Comparison of ENCODE assay signal across 9 mouse cellular contexts in genomic region chr5:21496321-21496720, GRCm38 (mm10). TPM values are rescaled to one million over a fixed set of nuclear protein-coding genes. Genes with fewer than 3 reads are reported as not detected.
A peak's percentile ranks its signal among the peaks of the same experiment; 100 is the strongest.
DNase-seq lines count a peak whose midpoint lies in the region; ATAC-seq and TF ChIP-seq lines count a peak whose summit lies in the region.
"Had no signal": no experiment of that assay in that cellular context is flagged by ENCODE, and none has a peak within 500 bp of the region (broad histone marks: within the 10 kb centered on the region; RNA-seq: fewer than 3 reads in every experiment).

No protein-coding gene starts in this region.

- H3K27ac ChIP-seq in stomach, postnatal 0 days (replicated peaks), result 0 out of 2 replicates have a peak overlapping the region, but pooled peaks have one; percentile 18
- H3K27ac ChIP-seq: midbrain, embryonic 12.5 days had no signal

- no peak; the same call in 1 of the 2 replicates for ATAC-seq in stomach, postnatal 0 days (ENCODE audit: low FRiP score, low TSS enrichment)

- H3K4me1 ChIP-seq in stomach, postnatal 0 days (replicated peaks; ENCODE audit: control insufficient read depth, insufficient read depth), result peaks cover 9% of the 10 kb centered on the region; the same call in 1 of the 2 replicates

- peak; percentile 29 for DNase-seq in embryo, embryonic 10 days (ENCODE audit: low spot score)
- DNase-seq in embryo, embryonic 9.5 days (ENCODE audit: extremely low spot score), result no peak
- DNase-seq in urinary bladder, postnatal 14 days (ENCODE audit: low spot score), result peak; percentile 10
- DNase-seq in urinary bladder, adult 18-20 months (ENCODE audit: low spot score in 2 of 2), result no peak
- peak; percentile 59 to 60 for DNase-seq in heart, postnatal 10 days
- DNase-seq in stomach, postnatal 0 days (ENCODE audit: low spot score), result no peak
- no peak for DNase-seq in retina, embryonic 14.5 days (ENCODE audit: low spot score)
- DNase-seq in left cerebral cortex, adult 11 months (ENCODE audit: low spot score), result no peak

- H3K9me3 ChIP-seq in stomach, postnatal 0 days (ENCODE audit: control insufficient read depth, low read length), result no peaks in the 10 kb centered on the region
- H3K9me3 ChIP-seq: midbrain, embryonic 12.5 days had no signal

- H3K4me2 ChIP-seq in stomach, postnatal 0 days (replicated peaks; ENCODE audit: low read depth), result no peak overlapping the region
- H3K4me2 ChIP-seq: midbrain, embryonic 12.5 days had no signal

- H3K36me3 ChIP-seq in stomach, postnatal 0 days (ENCODE audit: control insufficient read depth, insufficient read depth, low read length), result no peaks in the 10 kb centered on the region
- H3K36me3 ChIP-seq: midbrain, embryonic 12.5 days had no signal

- WGBS in stomach, postnatal 0 days, result 63% methylated on average over 6 of the region's 6 CpGs

- TF ChIP-seq EP300 in stomach, postnatal 0 days (optimal IDR thresholded peaks at IDR 0.05), result no peak

- no peak overlapping the region for H3K4me3 ChIP-seq in stomach, postnatal 0 days (ENCODE audit: low read depth, low read length)
- H3K4me3 ChIP-seq: midbrain, embryonic 12.5 days had no signal

- H3K9ac ChIP-seq in stomach, postnatal 0 days (ENCODE audit: low read length), result no peak overlapping the region
- H3K9ac ChIP-seq: midbrain, embryonic 12.5 days had no signal

- no peak for TF ChIP-seq CTCF in stomach, postnatal 0 days (IDR thresholded peaks at IDR 0.05; ENCODE audit: low read depth)

- intact Hi-C loops in heart, postnatal 10 days (cut with DNase I), result no loop called here

- H3K27me3 ChIP-seq in stomach, postnatal 0 days (ENCODE audit: control insufficient read depth, insufficient read depth, low read length), result no peaks in the 10 kb centered on the region
- H3K27me3 ChIP-seq: midbrain, embryonic 12.5 days had no signal

RNA-seq across cellular contexts. Expression of gene Lrrc17, which starts 47.0 kb away (rescaled TPM):
- 10 to 100 TPM; 13.4 to 14.7 TPM for total RNA-seq in heart, postnatal 10 days (2021)
- polyA plus RNA-seq in stomach, postnatal 0 days (2015; fragmentation: Nextera tagmentation; extraction: Ambion mirVana), result 18.5 and 20.2 TPM in 2 replicates

Comparison
In these comparisons a context has a peak if more than half of its experiments do, and no peak if none do; other contexts are left out.
1. DNase-seq: peak in embryo, embryonic 10 days (single experiment), urinary bladder, postnatal 14 days (single experiment) and heart, postnatal 10 days (2 of 2); none in embryo, embryonic 9.5 days (single experiment), urinary bladder, adult 18-20 months (0 of 2), stomach, postnatal 0 days (single experiment), retina, embryonic 14.5 days (single experiment) and left cerebral cortex, adult 11 months (single experiment).